Mouse (Mus musculus) embryonic fibroblast, embryonic 13.5 days (primary cell): Measurements from ENCODE around the gene Crtap. TPM values are rescaled to one million over a fixed set of nuclear protein-coding genes. Genes with fewer than 3 reads are reported as not detected.
"Not testable (repeated sequence)": the region's sequence is repeated elsewhere in the genome, so short reads cannot be mapped to it uniquely, and the experiment has no call there.

ENCODE experiments used
- H3K27ac ChIP-seq: 2 replicates; pipeline ENCODE4 v1.5.1; 2012; ENCODE audit warnings: low read length, control low read depth, inconsistent platforms; ENCODE audit not compliant: insufficient read depth
- H3K4me1 ChIP-seq: 2 replicates; pipeline ENCODE4 v1.6.1; 2011; ENCODE audit warnings: low read length; ENCODE audit not compliant: control insufficient read depth, insufficient read depth
- H3K4me3 ChIP-seq: 2 replicates; pipeline ENCODE4 v1.5.1; 2011; ENCODE audit warnings: mild to moderate bottlenecking, control low read depth, low read length; ENCODE audit not compliant: insufficient read depth
- CTCF ChIP-seq: IDR thresholded peaks from 2 replicates; pipeline ENCODE4 v1.5.1; 2011; ENCODE audit warnings: mild to moderate bottlenecking, control low read depth, low read length, moderate library complexity, borderline replicate concordance; ENCODE audit not compliant: insufficient read depth
- POLR2A ChIP-seq: IDR thresholded peaks from 2 replicates; pipeline ENCODE4 v1.6.1; 2011; ENCODE audit warnings: low read depth, mild to moderate bottlenecking, control low read depth, low read length, moderate library complexity
- polyA plus RNA-seq: library from polyadenylated mRNA; stranded (reverse); fragments of >200 nt; gene quantifications from 2 replicates; pipeline ENCODE4 v1.2.4, GENCODE M21; 2011; ENCODE audit warnings: low read depth; ENCODE audit not compliant: missing spikeins, insufficient read length

The Crtap gene
- polyA plus RNA-seq, 1 experiment: 277 TPM

- H3K4me3 ChIP-seq: no peak overlapping the region
- H3K4me1 ChIP-seq: no peaks in the 10 kb centered on the region
- TF ChIP-seq POLR2A (no peak), CTCF (no peak)
- H3K27ac ChIP-seq: no peak overlapping the region
Observed at GRCm38 (mm10) chr9:114384691-114385090, 5.8 kb downstream of the Crtap start.

GRCm38 (mm10) chr9:114382936-114383710 is 7.4 kb downstream of the Crtap start:
- no peak for TF ChIP-seq POLR2A
- no peak for TF ChIP-seq CTCF
- no peak overlapping the region for H3K27ac ChIP-seq
- H3K4me1 ChIP-seq: no peaks in the 10 kb centered on the region
- H3K4me3 ChIP-seq: no peak overlapping the region

GRCm38 (mm10) chr9:114380881-114381733 is 9.4 kb downstream of the Crtap start:
- Histone ChIP-seq H3K27ac (no peak overlapping the region), H3K4me1 (no peaks in the 10 kb centered on the region), H3K4me3 (no peak overlapping the region)
- no peak for TF ChIP-seq POLR2A
- TF ChIP-seq CTCF: no peak

- Histone ChIP-seq H3K4me1 (no peaks in the 10 kb centered on the region), H3K4me3 (no peak overlapping the region), H3K27ac (no peak overlapping the region)
- TF ChIP-seq POLR2A (no peak), CTCF (no peak)
Observed at GRCm38 (mm10) chr9:114379871-114380270, 10.6 kb downstream of the Crtap start.

- H3K4me1 ChIP-seq: no peaks in the 10 kb centered on the region
- no peak overlapping the region for H3K4me3 ChIP-seq
- H3K27ac ChIP-seq: no peak overlapping the region
- no peak for TF ChIP-seq POLR2A
- no peak for TF ChIP-seq CTCF
Observed at GRCm38 (mm10) chr9:114377168-114377567, 13.3 kb downstream of the Crtap start.

GRCm38 (mm10) chr9:114375276-114375962 is 15.1 kb downstream of the Crtap start:
- TF ChIP-seq POLR2A (no peak), CTCF (no peak)
- Histone ChIP-seq H3K27ac (no peak overlapping the region), H3K4me1 (no peaks in the 10 kb centered on the region), H3K4me3 (no peak overlapping the region)

- not testable (repeated sequence) for H3K4me3 ChIP-seq, H3K4me1 ChIP-seq, H3K27ac ChIP-seq
Observed at GRCm38 (mm10) chr9:114371717-114372116, 18.8 kb downstream of the Crtap start.

GRCm38 (mm10) chr9:114369389-114369788 is 21.1 kb downstream of the Crtap start:
- not testable (repeated sequence) for H3K4me1 ChIP-seq, H3K4me3 ChIP-seq, H3K27ac ChIP-seq

- Histone ChIP-seq H3K4me1 (no peaks in the 10 kb centered on the region), H3K27ac (no peak overlapping the region), H3K4me3 (peak overlapping the region; percentile 33)
- TF ChIP-seq CTCF (no peak), POLR2A (no peak)
Observed at GRCm38 (mm10) chr9:114368471-114368858, 22.0 kb downstream of the Crtap start.
